Mouse (Mus musculus) spleen, postnatal 10 days (tissue): ENCODE data around the gene Nmt2.

Experiments used
- DNase-seq, 2 experiments: peaks; one replicate each; pipeline ENCODE4 v3.0.0; 2021 to 2022; ENCODE audit warnings: low spot score in 2 of 2

The Nmt2 gene

DNA sequence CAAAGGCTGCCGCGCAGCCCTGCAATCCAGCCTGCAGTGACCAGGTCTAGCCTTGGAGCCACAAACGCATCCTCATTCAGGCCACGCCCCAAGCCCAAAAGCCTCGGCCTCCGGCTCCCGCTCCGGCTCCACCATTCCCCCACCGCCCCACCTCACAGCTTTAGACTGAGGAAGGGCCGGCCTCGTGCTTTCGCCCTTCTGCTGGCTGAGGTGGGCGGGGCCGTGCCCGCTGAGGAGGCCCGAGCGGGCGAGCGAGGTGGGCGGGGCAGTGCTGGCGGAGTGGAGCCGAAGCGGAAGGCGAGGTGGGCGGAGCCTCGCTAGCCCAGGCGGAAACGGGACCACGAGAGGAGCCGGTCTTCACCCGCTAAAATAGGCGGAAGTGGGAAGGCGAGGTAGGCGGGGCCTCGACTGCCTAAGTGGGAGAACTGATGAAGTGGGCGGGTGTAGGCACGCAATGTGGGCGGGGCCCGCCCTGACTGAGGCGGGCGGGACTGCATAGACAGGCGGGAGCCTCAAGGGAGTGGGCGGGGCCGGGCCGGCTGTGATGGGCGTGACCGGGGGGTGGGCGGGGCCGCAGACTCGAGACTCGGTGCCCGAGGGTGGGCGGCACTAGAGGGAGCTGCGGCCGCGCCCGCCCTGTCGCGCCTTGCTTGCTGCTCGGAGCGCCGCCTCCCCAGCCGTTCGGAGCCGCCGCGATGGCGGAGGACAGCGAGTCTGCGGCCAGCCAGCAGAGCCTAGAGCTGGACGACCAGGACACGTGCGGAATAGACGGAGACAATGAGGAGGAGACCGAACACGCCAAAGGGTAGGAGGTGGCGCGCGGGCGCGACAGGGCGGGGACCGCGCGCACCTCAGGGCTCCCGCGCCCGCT is at the start of gene Nmt2:
Gene Nmt2 (plus strand): TSS at position 611 of the 871 bp plus-strand sequence.
- DNase-seq, result peak; percentile 97 to 100

- DNase-seq, result no peak
Measured at GRCm38 (mm10) chr2:3239255-3239654, 44.8 kb upstream of the Nmt2 start.

DNA sequence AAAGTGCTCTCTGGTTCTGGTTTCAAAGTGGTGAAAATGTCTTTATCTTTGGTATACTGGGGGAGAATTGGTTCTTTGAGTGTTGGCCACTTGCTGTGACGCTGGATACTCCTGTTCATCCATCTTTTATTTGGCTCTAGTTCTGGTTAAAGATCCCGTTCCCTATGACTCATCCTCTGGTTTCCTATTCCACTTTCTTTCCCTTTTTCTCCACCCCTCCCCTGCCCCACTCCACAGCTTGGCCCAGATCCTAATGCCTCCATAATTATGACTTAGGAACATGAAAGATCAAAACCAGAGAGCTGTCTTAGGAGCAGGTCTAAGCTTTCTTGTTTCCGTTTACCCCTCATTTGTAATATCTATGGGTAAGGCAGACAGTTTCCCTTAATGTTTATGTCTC is 39.8 kb upstream of the Nmt2 start:
- DNase-seq, result no peak

DNA sequence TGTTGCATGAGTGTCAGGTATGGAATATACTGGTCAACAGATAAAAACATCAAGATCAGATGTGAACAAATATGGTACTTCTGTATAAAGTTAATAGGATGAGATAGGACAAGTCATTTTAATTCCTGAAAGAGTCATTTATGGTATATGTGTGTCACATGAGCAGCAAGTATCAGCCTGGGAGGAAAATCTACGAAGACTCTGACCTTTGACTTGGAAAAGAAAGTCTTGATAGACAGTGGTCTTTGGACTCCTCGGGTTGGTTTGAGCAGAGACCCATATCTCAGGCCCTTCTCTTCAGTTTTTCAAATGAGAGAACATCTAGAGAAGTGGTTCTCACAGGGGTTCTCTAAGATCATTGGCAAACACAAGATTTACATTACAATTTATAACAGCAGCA is 32.7 kb upstream of the Nmt2 start:
- no peak for DNase-seq

GRCm38 (mm10) chr2:3266466-3266865 is 17.5 kb upstream of the Nmt2 start:
- no peak for DNase-seq

DNA sequence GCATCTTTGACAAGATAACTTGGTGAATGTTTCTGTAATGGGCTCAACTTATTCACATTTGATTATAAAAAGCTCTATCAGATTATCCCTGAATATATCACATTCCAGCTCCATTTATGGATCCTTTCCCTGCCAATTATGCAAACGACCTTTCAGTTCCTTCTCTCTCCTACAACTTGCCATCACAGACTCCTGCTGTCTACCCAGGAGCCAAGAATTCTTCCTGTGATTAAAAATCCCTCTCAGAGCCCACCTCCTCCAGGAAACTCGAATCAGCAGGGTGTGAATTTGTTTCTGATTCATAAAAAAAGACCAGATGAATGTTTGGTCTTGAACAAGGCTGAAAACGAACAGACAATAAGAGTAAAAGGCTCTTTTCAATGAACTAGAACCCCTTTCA is 16.1 kb upstream of the Nmt2 start:
- DNase-seq, result no peak

DNA sequence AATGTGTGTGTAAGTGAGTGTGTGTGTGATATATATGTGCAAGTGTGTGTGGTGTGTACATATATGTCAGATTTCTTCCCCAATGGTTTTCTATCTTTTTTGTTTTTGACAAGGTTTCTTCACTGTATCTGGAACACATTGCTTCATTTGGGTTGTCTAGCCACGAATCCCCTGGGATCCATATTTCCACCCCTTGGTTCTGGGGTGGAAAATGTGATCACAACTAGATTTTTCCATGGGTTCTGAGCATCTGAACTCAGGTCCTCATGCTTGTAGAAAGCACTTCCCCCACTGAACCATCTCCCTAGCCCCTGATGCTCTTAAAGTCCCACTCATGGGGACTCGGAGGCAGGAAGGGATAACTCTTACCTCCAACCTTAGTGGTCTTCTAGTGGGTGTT is 10.7 kb upstream of the Nmt2 start:
- DNase-seq, result no peak

DNA sequence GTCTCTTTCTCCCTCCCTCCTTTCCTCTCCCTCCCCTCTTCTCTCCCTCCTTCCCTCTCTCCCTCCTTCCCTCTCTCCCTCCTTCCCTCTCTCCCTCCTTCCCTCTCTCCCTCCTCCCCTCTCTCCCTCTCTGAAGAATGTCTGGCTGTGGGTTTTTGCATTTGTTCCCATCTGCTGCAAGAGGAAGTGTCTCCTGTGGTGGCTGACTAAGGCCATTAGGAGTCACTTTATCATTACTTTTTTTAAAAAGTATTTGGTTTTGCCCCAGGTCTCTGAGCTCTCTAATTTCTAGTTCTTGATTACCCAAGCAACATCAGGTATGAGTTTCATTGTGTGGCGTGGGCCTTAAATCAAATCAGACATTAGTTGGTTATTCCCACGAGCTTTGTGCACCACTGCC is 7.9 kb upstream of the Nmt2 start:
- no peak for DNase-seq

GRCm38 (mm10) chr2:3277502-3277901 is 6.5 kb upstream of the Nmt2 start:
- no peak for DNase-seq

DNA sequence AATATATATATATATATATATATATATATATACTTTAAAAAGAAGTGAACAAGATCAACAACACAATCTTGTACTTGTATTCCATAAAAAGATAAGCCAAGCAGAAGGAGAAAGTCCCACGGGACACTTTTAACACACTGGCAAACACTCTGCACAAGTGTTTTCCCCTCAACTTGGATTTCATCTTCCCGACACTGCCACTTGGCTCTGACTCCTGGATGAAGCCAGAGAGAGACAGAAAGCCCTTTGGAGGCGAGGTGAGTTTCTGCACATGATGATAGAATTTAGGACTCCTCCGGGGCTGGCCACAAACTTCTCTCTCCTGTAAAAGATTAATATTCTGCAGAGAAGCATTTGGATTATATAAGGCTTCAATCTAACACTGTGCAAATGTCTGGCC is 2.7 kb upstream of the Nmt2 start:
- no peak for DNase-seq

DNA sequence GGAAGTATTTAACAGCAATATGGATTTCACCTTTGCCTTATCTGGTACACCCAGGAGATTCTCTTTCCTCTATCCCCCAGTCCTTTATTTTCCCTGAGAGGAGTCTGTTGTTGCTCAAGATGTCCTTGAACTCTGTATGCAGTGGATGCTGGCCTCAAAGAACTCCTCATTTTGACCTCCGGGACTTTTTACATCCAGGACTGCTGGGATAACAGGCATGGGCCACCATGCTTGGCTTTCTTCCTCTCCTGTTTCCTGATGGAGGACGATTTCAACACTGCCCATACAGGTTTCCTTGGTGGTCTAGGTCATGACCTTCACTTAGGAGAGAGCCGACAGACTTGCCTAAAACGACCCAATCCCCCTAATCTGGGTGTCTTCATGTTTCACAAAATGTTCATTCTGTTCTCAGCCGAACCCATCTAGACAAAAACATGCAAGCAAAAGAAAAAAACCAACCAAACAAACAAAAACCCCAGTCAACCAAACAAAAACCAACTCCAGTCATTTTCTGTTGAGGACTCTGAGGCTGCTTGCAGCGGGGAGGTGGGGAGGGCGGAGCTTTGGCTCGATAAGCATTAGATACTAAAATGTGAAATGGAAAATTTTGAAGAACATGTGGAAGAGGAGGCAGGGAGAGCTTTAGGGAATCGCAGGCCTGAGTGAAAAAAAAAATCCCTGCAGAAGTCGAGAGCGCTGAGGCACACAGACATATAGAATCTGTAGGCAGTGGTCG is 978 bp upstream of the Nmt2 start:
- no peak for DNase-seq

GRCm38 (mm10) chr2:3284473-3285180 is 615 bp downstream of the Nmt2 start:
- DNase-seq, result peak; percentile 36 to 67

- no peak for DNase-seq
Measured at GRCm38 (mm10) chr2:3285181-3285530, 1.1 kb downstream of the Nmt2 start.

DNA sequence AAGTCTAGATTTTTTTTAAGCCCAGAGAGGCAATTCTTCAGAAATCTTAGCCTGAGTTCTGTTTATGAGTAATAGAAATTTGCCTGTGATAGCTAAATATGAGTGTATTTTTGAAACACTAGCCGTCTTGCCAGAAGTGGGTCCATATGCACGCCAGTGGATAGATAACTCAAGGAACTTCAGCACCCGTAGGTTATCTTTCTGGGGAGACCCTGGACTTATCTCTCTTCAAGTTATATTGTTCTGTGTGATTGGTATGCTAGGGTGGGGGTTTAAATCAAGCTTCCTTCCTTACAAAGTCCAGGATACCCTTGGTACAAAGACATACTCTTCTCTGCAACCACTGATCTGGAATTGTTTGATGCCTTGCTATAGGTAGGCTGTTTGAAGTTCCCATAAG is 1.7 kb downstream of the Nmt2 start:
- no peak for DNase-seq

DNA sequence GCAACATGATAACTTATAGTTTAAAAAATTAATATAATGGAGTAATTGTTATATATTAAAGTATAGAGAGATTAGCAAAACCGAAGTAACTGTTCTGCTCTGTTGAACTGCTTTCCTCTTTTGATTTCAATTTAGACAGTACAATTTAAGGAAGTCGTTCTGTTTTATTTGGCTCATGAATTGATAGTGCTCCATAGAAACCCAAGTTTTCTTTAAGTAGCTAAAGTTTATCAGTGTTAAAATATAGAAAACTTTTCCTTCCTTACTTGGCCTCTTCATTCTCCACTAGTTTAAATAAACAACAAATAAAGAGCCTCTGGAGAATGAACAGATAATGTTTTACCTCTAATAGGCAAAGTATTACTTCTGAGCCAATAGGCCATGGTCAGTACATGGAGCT is 2.2 kb downstream of the Nmt2 start:
- DNase-seq, result no peak

DNA sequence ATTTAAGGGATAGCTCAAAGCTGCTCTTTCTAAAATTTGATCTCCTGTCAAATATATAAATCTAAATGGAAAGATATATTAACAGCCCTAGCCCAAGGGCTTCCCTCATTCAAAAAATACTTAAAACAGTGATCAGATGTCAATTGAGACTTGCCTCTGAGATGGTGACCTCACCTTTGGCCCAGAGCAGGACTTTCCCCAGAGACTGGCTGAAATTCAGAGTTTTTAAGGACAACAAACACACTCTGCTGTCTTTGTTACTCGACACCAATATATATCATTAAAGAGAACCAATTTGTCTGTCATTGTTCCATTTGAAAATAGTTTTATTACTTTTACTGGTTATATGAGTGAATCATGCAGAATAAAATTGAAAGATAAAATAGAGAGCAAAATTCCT is 5.6 kb downstream of the Nmt2 start:
- no peak for DNase-seq

DNA sequence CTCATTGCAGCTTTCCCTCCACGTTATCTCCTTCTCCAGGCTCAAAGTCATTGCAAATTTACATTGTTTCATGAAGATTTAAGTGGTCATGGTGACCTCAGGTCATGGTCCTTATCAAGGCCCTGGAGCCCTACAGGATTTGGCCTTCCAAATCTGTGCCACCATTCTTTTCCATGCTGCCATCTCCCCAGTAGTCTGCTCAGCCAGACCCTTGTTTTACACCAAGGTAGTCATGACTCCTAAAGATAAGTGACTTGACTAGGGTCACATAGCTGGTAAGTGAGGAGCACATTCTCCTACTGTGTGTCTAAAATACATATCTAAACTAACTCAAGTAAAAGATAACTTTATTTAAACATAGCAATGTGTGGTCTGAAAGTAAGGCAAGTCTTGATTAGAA is 8.2 kb downstream of the Nmt2 start:
- no peak for DNase-seq

GRCm38 (mm10) chr2:3295826-3296225 is 11.8 kb downstream of the Nmt2 start:
- DNase-seq, result no peak

DNA sequence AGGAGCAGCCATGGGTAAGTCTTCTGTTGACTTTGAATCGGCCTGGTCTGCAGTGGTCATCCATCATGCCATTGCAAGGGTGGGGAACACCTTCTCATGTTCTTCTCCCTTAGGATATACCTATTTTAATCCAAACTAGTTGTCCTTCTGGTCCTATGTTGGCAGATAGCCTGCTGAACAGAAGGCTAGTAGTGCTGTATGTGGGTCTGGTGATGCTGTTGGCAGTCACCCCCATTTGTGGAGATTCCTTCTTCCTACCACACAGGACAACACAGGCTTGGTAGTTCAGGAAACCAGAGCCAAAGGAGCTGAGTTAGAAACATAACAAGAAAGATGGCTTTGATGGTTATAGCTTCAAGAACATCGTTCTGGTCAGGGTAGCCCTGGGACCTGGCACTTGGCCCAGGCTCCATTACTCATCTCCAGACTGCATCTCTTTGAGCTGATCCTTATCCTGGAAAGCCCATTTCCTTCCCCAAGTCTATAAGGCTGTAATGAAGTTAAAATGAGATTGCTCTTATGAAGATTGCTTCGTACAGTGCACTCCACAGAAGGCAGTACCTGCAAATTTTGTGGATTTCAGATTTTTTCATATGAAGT is 21.5 kb downstream of the Nmt2 start:
- no peak for DNase-seq

GRCm38 (mm10) chr2:3323132-3323531 is 39.1 kb downstream of the Nmt2 start:
- DNase-seq, result no peak

GRCm38 (mm10) chr2:3324381-3325130 is 40.5 kb downstream of the Nmt2 start:
- DNase-seq, result no peak

GRCm38 (mm10) chr2:3326547-3326946 is 42.5 kb downstream of the Nmt2 start:
- no peak for DNase-seq
